Mouse (Mus musculus): ENCODE data around the gene Flt3.
A peak's percentile ranks its signal among the peaks of the same experiment; 100 is the strongest.

Flt3 gene

GRCm38 (mm10) chr5:147408731-147409130 lies 8.4 kb upstream of the Flt3 start:
- peak; percentile 20 for DNase-seq

DNA sequence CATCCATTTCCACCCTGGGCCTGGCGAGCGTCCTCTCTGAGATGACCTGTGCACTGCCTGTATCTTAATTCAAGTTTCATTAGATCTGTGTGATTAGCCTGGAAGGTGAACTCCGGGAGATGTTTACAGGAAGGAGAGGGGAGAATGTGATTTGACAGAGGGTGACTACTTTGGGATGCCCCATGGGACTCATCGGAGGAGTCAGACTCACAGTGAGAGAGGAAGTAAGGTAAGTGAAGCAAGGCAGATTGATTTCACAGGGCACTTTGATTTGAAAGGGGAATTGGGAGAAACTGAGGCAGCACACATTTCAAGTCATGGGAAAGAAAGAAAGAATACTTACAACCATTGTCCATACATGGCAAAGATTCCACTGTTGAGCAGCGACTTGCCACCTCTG lies 5.8 kb upstream of the Flt3 start:
- DNase-seq, result no peak

- DNase-seq, result peak; percentile 74
Observed at GRCm38 (mm10) chr5:147402505-147402904, 2.2 kb upstream of the Flt3 start.

- DNase-seq, result no peak
Observed at GRCm38 (mm10) chr5:147401024-147401423, 735 bp upstream of the Flt3 start.

DNA sequence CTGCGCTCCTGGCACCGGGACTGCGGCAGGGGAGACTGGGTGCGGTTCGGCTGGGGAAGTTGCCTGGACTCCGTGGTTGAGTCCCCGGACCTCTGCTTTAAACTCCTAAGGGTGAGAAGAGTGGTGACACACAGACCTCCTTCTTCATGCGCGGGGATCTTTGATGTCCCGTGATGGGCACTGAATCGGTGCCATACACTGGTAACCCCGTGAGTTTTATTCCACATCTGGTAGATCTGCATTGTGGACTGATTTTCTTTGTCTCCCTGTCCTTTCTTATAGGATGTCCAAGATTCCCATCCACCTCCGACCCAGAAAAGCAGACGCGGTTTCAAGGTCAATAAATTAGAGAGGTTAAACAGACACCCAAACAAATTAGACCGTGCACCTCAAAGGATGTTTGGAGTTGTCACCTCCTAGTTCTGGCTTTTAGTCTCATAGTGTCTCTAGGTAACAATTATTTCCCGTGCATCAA lies 253 bp upstream of the Flt3 start:
- DNase-seq, result no peak

DNA sequence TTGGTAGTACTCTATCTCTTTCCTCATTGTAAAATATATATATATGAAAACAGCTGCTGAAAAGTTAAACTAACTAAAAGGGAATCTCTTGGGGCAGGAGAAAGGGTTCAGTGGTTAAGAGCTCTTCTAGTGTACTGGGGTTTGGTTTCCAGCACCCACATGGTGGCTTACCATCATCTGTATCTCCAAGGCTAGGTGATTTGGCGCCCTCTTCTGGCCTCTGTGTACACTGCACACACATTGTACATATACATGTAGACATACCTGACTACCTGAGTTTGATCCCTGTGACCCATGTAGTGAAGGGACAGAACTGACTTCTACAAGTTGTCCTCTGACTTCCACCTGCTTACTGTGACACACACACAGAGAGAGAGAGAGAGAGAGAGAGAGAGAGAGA lies 5.2 kb downstream of the Flt3 start:
- DNase-seq, result no peak

DNA sequence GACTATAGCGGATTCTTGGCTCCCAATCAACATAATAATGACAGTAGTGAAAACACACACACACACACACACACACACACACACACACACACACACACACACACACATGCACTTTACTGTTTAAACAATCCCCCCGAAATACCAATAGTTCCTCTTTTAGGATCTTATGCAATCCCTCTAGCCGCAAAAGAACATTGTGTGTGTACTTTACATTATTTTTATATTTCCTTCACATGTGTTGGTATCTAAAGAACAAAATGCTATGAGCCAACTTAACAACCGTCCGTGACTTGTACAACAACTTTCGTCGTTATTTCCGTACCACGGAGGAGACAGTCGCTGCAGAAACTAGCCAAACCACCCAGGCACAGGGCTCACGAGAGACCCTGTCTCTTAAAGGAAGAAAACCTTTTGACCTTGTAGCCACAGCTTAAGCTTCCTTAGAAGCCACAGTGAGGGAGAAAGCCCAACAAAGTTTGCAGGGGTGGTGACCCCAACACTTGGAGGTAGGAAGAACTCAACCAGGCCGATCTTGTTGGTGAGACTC lies 7.5 kb downstream of the Flt3 start:
- DNase-seq, result no peak

DNA sequence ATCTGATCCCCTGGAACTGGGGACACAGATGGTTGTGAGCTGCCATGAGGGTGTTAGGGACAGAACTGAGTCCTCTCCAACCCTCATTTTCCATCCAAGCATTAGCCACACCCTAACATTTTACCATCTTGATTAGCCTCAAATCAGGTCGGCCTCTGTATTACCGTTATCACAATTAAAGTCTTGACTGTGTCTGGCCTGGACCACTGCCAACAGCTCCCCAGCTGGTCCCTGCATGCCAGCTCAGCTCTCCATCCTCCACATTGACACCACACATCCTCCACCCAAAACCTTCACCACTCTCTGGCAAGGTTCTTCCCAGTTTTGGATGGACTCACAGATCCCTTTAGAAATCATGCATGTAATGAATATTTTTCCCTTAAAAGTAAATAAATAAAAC lies 9.5 kb downstream of the Flt3 start:
- DNase-seq, result no peak

DNA sequence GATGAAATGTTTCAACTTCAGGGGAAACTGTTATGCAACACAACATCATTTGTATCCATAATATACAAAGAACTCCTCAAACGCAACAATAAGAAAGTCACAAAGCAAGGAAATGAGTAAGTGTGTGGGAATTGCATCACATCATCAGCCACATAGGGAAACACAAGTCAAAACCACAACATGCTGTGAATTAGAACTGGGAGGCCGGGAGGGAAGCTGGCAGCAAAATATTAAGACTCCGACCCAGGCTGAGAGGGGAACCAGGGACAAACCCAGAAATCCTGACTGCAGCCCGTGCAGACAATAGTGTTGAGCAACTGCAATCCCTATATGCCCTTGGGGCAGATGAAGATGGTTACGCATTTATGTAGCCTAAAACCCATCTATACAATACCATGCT lies 11.2 kb downstream of the Flt3 start:
- no peak for DNase-seq

DNA sequence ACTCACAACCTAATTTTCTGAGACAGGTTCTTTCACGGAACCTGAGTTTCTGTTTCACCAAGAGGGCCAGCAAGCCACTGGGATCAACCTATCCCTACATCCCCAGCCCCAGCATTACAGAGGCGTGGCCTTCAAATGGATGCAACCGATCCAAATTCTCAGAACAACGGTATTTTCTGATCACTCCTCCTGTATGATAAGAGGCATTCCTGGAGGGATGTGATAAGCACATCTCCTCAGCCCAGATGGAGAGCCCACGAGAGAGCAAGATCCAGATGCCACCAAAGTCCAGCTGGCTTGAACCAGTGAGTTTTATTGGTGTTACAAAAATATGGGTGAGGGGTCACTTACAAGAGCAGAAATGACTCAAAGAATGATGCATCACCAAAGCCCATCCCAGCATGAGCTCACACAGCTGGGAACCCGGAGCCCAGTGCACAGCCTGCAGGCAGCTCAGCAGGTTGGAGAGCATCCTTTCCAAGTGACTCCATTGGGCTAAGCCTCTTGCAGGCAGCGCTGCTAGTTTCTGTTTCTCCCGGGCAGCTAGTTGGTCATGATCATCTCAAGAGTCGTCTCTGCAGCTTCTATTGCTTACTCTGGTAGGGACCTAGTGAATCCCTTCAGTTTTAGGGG lies 11.8 kb downstream of the Flt3 start:
- DNase-seq, result no peak

DNA sequence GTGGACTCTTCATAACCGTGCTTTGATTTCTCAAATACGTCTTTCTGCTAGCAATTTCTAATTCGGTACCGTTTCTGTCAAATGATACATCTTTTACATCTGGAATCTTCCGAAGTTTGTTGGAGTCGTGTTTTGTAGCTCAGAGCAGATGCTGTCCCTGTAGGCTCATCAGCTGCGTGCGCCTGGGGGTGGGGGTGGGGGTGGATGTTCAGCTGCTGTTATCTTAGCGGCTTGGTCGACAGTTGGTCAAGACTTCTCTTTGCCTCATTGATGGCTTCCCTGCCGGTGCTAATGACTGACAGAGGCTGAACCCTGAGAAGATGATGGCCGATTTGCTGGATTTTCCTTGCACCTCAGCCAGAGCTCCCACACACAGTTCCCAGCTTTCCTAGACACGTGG lies 13.4 kb downstream of the Flt3 start:
- no peak for DNase-seq

- DNase-seq, result no peak
Observed at GRCm38 (mm10) chr5:147381396-147381795, 18.9 kb downstream of the Flt3 start.

GRCm38 (mm10) chr5:147379481-147379880 lies 20.8 kb downstream of the Flt3 start:
- no peak for DNase-seq

DNA sequence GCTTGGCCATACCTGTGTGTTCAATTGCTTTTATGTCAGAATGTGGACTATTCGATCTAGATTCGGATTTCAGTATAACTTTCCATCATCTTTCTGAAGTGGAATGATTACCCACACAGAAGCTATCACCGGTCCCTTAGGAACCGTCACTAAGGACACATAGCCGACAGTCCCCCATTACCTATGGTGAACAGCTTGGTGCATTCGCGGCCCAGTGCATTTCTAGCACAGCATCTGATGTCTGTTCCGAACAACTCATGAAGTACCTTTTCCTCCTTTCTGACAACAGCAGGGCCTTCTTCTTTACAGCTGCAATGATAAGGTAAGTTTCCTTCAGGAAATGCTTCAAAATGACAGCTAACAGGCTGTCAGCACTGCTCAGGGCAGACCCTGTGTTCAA lies 30.0 kb downstream of the Flt3 start:
- no peak for DNase-seq

GRCm38 (mm10) chr5:147368221-147368620 lies 32.1 kb downstream of the Flt3 start:
- no peak for DNase-seq

- DNase-seq, result no peak
Observed at GRCm38 (mm10) chr5:147365995-147366765, 34.1 kb downstream of the Flt3 start.

GRCm38 (mm10) chr5:147363054-147363453 lies 37.2 kb downstream of the Flt3 start:
- peak; percentile 7 for DNase-seq

DNA sequence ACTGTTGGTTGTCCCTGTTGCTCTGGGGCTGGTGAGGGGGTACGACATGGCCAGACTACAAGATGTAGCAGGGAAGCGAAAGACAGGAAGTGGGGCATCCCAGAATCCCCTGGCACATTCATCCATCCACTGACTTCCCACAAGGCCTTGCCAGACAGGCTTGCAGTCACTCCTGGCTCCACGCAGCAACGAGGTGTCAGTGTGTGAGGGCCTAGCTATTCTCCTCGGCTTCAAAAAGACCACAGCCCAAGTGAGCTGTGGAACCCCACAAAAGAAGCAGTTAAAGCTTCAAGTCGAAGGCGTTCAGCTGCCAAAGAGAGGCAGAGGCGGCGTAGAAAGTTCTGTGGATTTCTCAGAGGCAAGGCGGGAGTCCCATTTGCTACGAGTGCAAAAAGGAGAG lies 41.8 kb downstream of the Flt3 start:
- no peak for DNase-seq

DNA sequence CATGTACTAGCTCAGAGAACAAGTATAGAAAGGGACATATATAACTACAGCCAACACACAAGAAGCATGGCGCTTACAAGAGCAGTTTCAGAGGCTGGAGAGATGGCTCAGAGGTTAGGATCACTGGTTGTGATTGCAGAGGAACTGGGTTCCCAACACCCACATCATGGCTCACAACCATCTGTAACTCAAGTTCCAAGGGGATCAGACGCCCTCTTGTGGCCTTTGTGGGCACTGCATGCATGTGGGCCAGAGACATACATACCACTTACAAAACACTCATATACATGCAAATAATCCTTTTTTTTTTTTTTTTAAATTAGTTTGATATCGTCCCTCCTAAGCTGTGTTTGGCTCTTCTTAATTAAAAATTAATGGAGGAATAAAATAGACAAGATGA lies 42.8 kb downstream of the Flt3 start:
- peak; percentile 18 for DNase-seq

GRCm38 (mm10) chr5:147356260-147357055 lies 43.8 kb downstream of the Flt3 start:
- DNase-seq, result no peak

GRCm38 (mm10) chr5:147355788-147356187 lies 44.5 kb downstream of the Flt3 start:
- DNase-seq, result no peak

DNA sequence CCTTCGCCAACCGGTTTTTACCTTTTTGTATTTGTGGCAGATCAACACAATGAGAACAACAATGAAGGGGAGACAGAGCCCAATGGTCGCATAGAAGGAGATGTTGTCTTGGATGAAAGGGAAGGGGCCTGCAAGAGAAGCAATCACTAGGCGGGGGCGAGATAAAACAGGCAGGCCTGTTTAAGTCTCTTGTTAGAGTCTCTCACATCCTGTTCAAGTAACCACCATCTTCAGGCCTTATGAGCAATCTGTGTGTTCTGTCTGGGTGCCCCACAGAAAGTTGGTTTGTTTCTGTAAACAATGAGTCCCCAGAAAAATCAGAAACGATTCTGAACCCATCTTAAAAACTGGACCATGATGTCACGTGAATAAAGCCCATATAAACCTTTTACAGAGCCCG lies 45.3 kb downstream of the Flt3 start:
- DNase-seq, result no peak

- no peak for DNase-seq
Observed at GRCm38 (mm10) chr5:147354161-147354780, 46.0 kb downstream of the Flt3 start.

All from lung, postnatal 10 days (tissue).